8 mouse cellular contexts compared by ENCODE assay signal in genomic region chr4:109657851-109658500, GRCm38 (mm10). TPM values are rescaled to one million over a fixed set of nuclear protein-coding genes. Genes with fewer than 3 reads are reported as not detected.
A peak's percentile ranks its signal among the peaks of the same experiment; 100 is the strongest.
DNase-seq lines count a peak whose midpoint lies in the region; ATAC-seq and TF ChIP-seq lines count a peak whose summit lies in the region.

No protein-coding gene starts in this region.

- peak; percentile 11 for DNase-seq in lung, adult 2 months
- no peak for DNase-seq in lung, postnatal 25 days (ENCODE audit: low spot score)
- peak; percentile 30 for DNase-seq in heart, postnatal 0 days (ENCODE audit: low spot score)
- no peak for DNase-seq in lung, postnatal 0 days (ENCODE audit: low spot score)
- no peak for DNase-seq in stomach, postnatal 0 days (ENCODE audit: low spot score)
- no peak for DNase-seq in gastrocnemius, postnatal 36 days
- no peak for DNase-seq in right cerebral cortex, postnatal 25 days

- no peaks in the 10 kb centered on the region for H3K4me1 ChIP-seq in lung, adult 2 months (ENCODE audit: control insufficient read depth, insufficient read depth, low read length)
- H3K4me1 ChIP-seq in bone marrow macrophage, adult 2 months (ENCODE audit: control insufficient read depth, insufficient read depth, low read length), result peaks cover 12% of the 10 kb centered on the region
- no peaks in the 10 kb centered on the region for H3K4me1 ChIP-seq in heart, postnatal 0 days (ENCODE audit: control insufficient read depth, insufficient read depth)
- peaks cover 3% of the 10 kb centered on the region; the same call in 1 of the 2 replicates for H3K4me1 ChIP-seq in lung, postnatal 0 days (ENCODE audit: insufficient read depth, low read depth, low read length)
- H3K4me1 ChIP-seq in stomach, postnatal 0 days (replicated peaks; ENCODE audit: control insufficient read depth, insufficient read depth), result no peaks in the 10 kb centered on the region; the same call in 1 of the 2 replicates

- peak; percentile 26 for ATAC-seq in heart, postnatal 0 days (ENCODE audit: insufficient read depth, low read depth)
- no peak for ATAC-seq in lung, postnatal 0 days
- ATAC-seq in stomach, postnatal 0 days (ENCODE audit: low FRiP score, low TSS enrichment), result no peak

- H3K4me3 ChIP-seq in lung, adult 2 months (replicated peaks; ENCODE audit: extremely low read depth, low read depth, low read length), result peak overlapping the region; percentile 66
- peak overlapping the region; percentile 68 for H3K4me3 ChIP-seq in bone marrow macrophage, adult 2 months (ENCODE audit: insufficient read depth, low read length)
- H3K4me3 ChIP-seq in heart, postnatal 0 days (ENCODE audit: low read depth, low read length), result peak overlapping the region; percentile 66
- peak overlapping the region; percentile 51 for H3K4me3 ChIP-seq in lung, postnatal 0 days (ENCODE audit: low read depth, low read length)
- H3K4me3 ChIP-seq in stomach, postnatal 0 days (ENCODE audit: low read depth, low read length), result peak overlapping the region; percentile 48

- H3K9ac ChIP-seq in heart, postnatal 0 days (replicated peaks; ENCODE audit: low read depth, low read length), result peak overlapping the region; percentile 69
- H3K9ac ChIP-seq in lung, postnatal 0 days (replicated peaks; ENCODE audit: low read depth), result no peak overlapping the region
- H3K9ac ChIP-seq in stomach, postnatal 0 days (ENCODE audit: low read length), result no peak overlapping the region; the same call in 1 of the 2 replicates

- no peak for TF ChIP-seq POLR2A in lung, adult 2 months (IDR thresholded peaks at IDR 0.05; ENCODE audit: borderline replicate concordance, extremely low read depth, low read depth, low read length)
- no peak for TF ChIP-seq POLR2A in bone marrow macrophage, adult 2 months (IDR thresholded peaks at IDR 0.05; ENCODE audit: borderline replicate concordance, low read depth, low read length)

- 0 out of 2 replicates have a peak, but pooled peaks cover 3% of the 10 kb centered on the region for H3K27me3 ChIP-seq in heart, postnatal 0 days (ENCODE audit: control insufficient read depth, insufficient read depth, low read length)
- H3K27me3 ChIP-seq in lung, postnatal 0 days (replicated peaks; ENCODE audit: insufficient read depth, low read length), result peaks cover 11% of the 10 kb centered on the region; the same call in 1 of the 2 replicates
- H3K27me3 ChIP-seq in stomach, postnatal 0 days (ENCODE audit: control insufficient read depth, insufficient read depth, low read length), result peaks cover 3% of the 10 kb centered on the region; the same call in 1 of the 2 replicates

- 11% methylated on average over 20 of the region's 20 CpGs for WGBS in lung, adult 2 months
- WGBS in heart, postnatal 0 days, result 10% methylated on average over 20 of the region's 20 CpGs
- 9% methylated on average over 20 of the region's 20 CpGs for WGBS in lung, postnatal 0 days
- WGBS in stomach, postnatal 0 days, result 16% methylated on average over 20 of the region's 20 CpGs

- TF ChIP-seq CTCF in lung, adult 2 months (IDR thresholded peaks at IDR 0.05; ENCODE audit: insufficient read depth, low read length), result no peak
- no peak for TF ChIP-seq CTCF in bone marrow macrophage, adult 2 months (IDR thresholded peaks at IDR 0.05; ENCODE audit: low read depth, low read length)
- TF ChIP-seq CTCF in heart, postnatal 0 days (IDR thresholded peaks at IDR 0.05; ENCODE audit: low read depth), result no peak
- no peak for TF ChIP-seq CTCF in lung, postnatal 0 days (IDR thresholded peaks at IDR 0.05)
- TF ChIP-seq CTCF in stomach, postnatal 0 days (IDR thresholded peaks at IDR 0.05; ENCODE audit: low read depth), result no peak

- no peaks in the 10 kb centered on the region for H3K9me3 ChIP-seq in heart, postnatal 0 days (replicated peaks; ENCODE audit: control insufficient read depth, low read length)
- no peaks in the 10 kb centered on the region for H3K9me3 ChIP-seq in lung, postnatal 0 days (ENCODE audit: low read length)
- no peaks in the 10 kb centered on the region for H3K9me3 ChIP-seq in stomach, postnatal 0 days (ENCODE audit: control insufficient read depth, low read length)

- no peak for TF ChIP-seq EP300 in heart, postnatal 0 days (IDR thresholded peaks at IDR 0.05; ENCODE audit: low read depth)
- TF ChIP-seq EP300 in lung, postnatal 0 days (IDR thresholded peaks at IDR 0.05), result no peak
- no peak for TF ChIP-seq EP300 in stomach, postnatal 0 days (optimal IDR thresholded peaks at IDR 0.05)

- H3K36me3 ChIP-seq in heart, postnatal 0 days (replicated peaks; ENCODE audit: control insufficient read depth, insufficient read depth, low read length), result no peaks in the 10 kb centered on the region
- H3K36me3 ChIP-seq in lung, postnatal 0 days (ENCODE audit: insufficient read depth, low read length), result no peaks in the 10 kb centered on the region
- no peaks in the 10 kb centered on the region for H3K36me3 ChIP-seq in stomach, postnatal 0 days (ENCODE audit: control insufficient read depth, insufficient read depth, low read length)

- no peak overlapping the region for H3K27ac ChIP-seq in bone marrow macrophage, adult 2 months (ENCODE audit: insufficient read depth, low read depth, low read length)
- H3K27ac ChIP-seq in heart, postnatal 0 days (ENCODE audit: low read depth), result no peak overlapping the region
- H3K27ac ChIP-seq in lung, postnatal 0 days (ENCODE audit: low read length), result no peak overlapping the region
- H3K27ac ChIP-seq in stomach, postnatal 0 days (replicated peaks), result no peak overlapping the region

- intact Hi-C loops in gastrocnemius, postnatal 36 days (cut with DNase I), result no loop called here

- peak overlapping the region; percentile 95 for H3K4me2 ChIP-seq in heart, postnatal 0 days (ENCODE audit: low read depth, low read length)
- H3K4me2 ChIP-seq in lung, postnatal 0 days (replicated peaks; ENCODE audit: low read depth, low read length), result peak overlapping the region; percentile 96
- peak overlapping the region; percentile 87 for H3K4me2 ChIP-seq in stomach, postnatal 0 days (replicated peaks; ENCODE audit: low read depth)

RNA-seq across cellular contexts. Expression of gene Cdkn2c, which starts 9.0 kb away (rescaled TPM):
- 8.7 and 13.1 TPM in 2 replicates for polyA plus RNA-seq in lung, adult 2 months (2012; rRNA removed)
- polyA plus RNA-seq in bone marrow macrophage, adult 2 months (2012; ENCODE audit: insufficient read depth, insufficient read length, missing spikeins), result 63.5 and 73.9 TPM in 2 replicates
- 25.5 and 52.5 TPM in 2 replicates for total RNA-seq in heart, postnatal 0 days (2014; rRNA removed; ENCODE audit: low replicate concordance)
- polyA plus RNA-seq in heart, postnatal 0 days (2015; fragmentation: Nextera tagmentation; extraction: Ambion mirVana), result 16.6 and 17.5 TPM in 2 replicates
- 6.0 and 8.2 TPM in 2 replicates for polyA plus RNA-seq in lung, postnatal 0 days (2015; fragmentation: Nextera tagmentation; extraction: Ambion mirVana)
- 9.1 and 9.5 TPM in 2 replicates for polyA plus RNA-seq in stomach, postnatal 0 days (2015; fragmentation: Nextera tagmentation; extraction: Ambion mirVana)
- 1 to 10 TPM; 8.9 to 9.8 TPM for total RNA-seq in gastrocnemius, postnatal 36 days (2021)

RNA-seq across cellular contexts. Expression of gene Faf1, which starts 18.4 kb away (rescaled TPM):
- 7.2 and 7.4 TPM in 2 replicates for polyA plus RNA-seq in lung, adult 2 months (2012; rRNA removed)
- polyA plus RNA-seq in bone marrow macrophage, adult 2 months (2012; ENCODE audit: insufficient read depth, insufficient read length, missing spikeins), result 18.7 and 22.3 TPM in 2 replicates
- total RNA-seq in heart, postnatal 0 days (2014; rRNA removed; ENCODE audit: low replicate concordance), result 26.7 and 27.4 TPM in 2 replicates
- 19.4 and 20.3 TPM in 2 replicates for polyA plus RNA-seq in heart, postnatal 0 days (2015; fragmentation: Nextera tagmentation; extraction: Ambion mirVana)
- polyA plus RNA-seq in lung, postnatal 0 days (2015; fragmentation: Nextera tagmentation; extraction: Ambion mirVana), result 17.9 and 21.2 TPM in 2 replicates
- polyA plus RNA-seq in stomach, postnatal 0 days (2015; fragmentation: Nextera tagmentation; extraction: Ambion mirVana), result 20.8 and 22.4 TPM in 2 replicates
- 10 to 100 TPM; 32.3 to 35.6 TPM for total RNA-seq in gastrocnemius, postnatal 36 days (2021)

Comparison
In these comparisons a context has a peak if more than half of its experiments do, and no peak if none do; other contexts are left out.
1. DNase-seq: peak in lung, adult 2 months (single experiment) and heart, postnatal 0 days (single experiment); none in lung, postnatal 25 days (single experiment), lung, postnatal 0 days (single experiment), stomach, postnatal 0 days (single experiment), gastrocnemius, postnatal 36 days (0 of 2) and right cerebral cortex, postnatal 25 days (single experiment).
2. Peak in every context shown above with its lines, with median percentiles within 50 percentile points of each other: H3K4me3 ChIP-seq and H3K4me2 ChIP-seq.